Mouse (Mus musculus) cortical plate, adult 2 months (tissue): ENCODE results near the gene Zfp637.

Experiments used
- CTCF ChIP-seq: fragments of 200-500 bp; IDR thresholded peaks from 2 replicates; pipeline ENCODE4 v1.5.1; 2011; ENCODE audit warnings: mild to moderate bottlenecking, control low read depth, low read length; ENCODE audit not compliant: insufficient read depth; ENCODE audit errors: extremely low read depth
- POLR2A ChIP-seq: fragments of 200-500 bp; IDR thresholded peaks from 2 replicates; pipeline ENCODE4 v1.6.1; 2011; ENCODE audit warnings: mild to moderate bottlenecking, low read length, control low read depth; ENCODE audit not compliant: insufficient read depth; ENCODE audit errors: extremely low read depth

- TF ChIP-seq CTCF (no peak), POLR2A (no peak)
Observed at GRCm38 (mm10) chr6:117814681-117815080, 26.3 kb upstream of the Zfp637 start.
